Comparison of ENCODE assay signal across 19 mouse cellular contexts in genomic region chr1:53942468-53942867, GRCm38 (mm10).
DNase-seq lines count a peak whose midpoint lies in the region; ATAC-seq and TF ChIP-seq lines count a peak whose summit lies in the region.
"Had no signal": no experiment of that assay in that cellular context is flagged by ENCODE, and none has a peak within 500 bp of the region (broad histone marks: within the 10 kb centered on the region; RNA-seq: fewer than 3 reads in every experiment).

No protein-coding gene starts in this region.

- no peak overlapping the region for H3K9ac ChIP-seq in heart, postnatal 0 days (replicated peaks; ENCODE audit: low read depth, low read length)
- H3K9ac ChIP-seq in midbrain, embryonic 11.5 days (ENCODE audit: low read length) = no peak overlapping the region
- H3K9ac ChIP-seq: embryonic facial prominence, embryonic 12.5 days; forebrain, embryonic 13.5 days; forebrain, embryonic 15.5 days; forebrain, postnatal 0 days had no signal

- 0 out of 2 replicates have a peak, but pooled peaks have one; percentile 17 for ATAC-seq in heart, postnatal 0 days (ENCODE audit: insufficient read depth, low read depth)
- no peak for ATAC-seq in midbrain, embryonic 11.5 days (ENCODE audit: low FRiP score)
- ATAC-seq: forebrain, embryonic 13.5 days; forebrain, embryonic 15.5 days; forebrain, postnatal 0 days had no signal

- no peaks in the 10 kb centered on the region for H3K27me3 ChIP-seq in heart, postnatal 0 days (ENCODE audit: control insufficient read depth, insufficient read depth, low read length)
- no peaks in the 10 kb centered on the region for H3K27me3 ChIP-seq in midbrain, embryonic 11.5 days (ENCODE audit: control insufficient read depth, insufficient read depth, low read length)
- H3K27me3 ChIP-seq in midbrain, embryonic 10.5 days (ENCODE audit: low read depth, poor library complexity, severe bottlenecking) = no peaks in the 10 kb centered on the region
- H3K27me3 ChIP-seq: embryonic facial prominence, embryonic 12.5 days; forebrain, embryonic 15.5 days had no signal

- intact Hi-C loops in heart, postnatal 25 days (cut with DNase I) = loop anchor here (5.0 kb wide), 1 partner anchor 35 kb away; no protein-coding TSS in a partner anchor

- TF ChIP-seq EP300 in heart, postnatal 0 days (IDR thresholded peaks at IDR 0.05; ENCODE audit: low read depth) = no peak

- no peak overlapping the region for H3K4me2 ChIP-seq in heart, postnatal 0 days (ENCODE audit: low read depth, low read length)
- no peak overlapping the region for H3K4me2 ChIP-seq in midbrain, embryonic 11.5 days
- H3K4me2 ChIP-seq: embryonic facial prominence, embryonic 12.5 days; forebrain, embryonic 13.5 days; forebrain, embryonic 15.5 days had no signal

- H3K4me1 ChIP-seq in heart, postnatal 0 days (ENCODE audit: control insufficient read depth, insufficient read depth) = peaks cover 9% of the 10 kb centered on the region
- H3K4me1 ChIP-seq in midbrain, embryonic 11.5 days (ENCODE audit: control insufficient read depth, insufficient read depth, low read length) = peaks cover 4% of the 10 kb centered on the region
- H3K4me1 ChIP-seq in midbrain, embryonic 10.5 days = peaks cover 10% of the 10 kb centered on the region
- peaks cover 20% of the 10 kb centered on the region for H3K4me1 ChIP-seq in brown adipose tissue, adult 24 weeks (ENCODE audit: control insufficient read depth, insufficient read depth, insufficient read length, low read length)

- H3K36me3 ChIP-seq in heart, postnatal 0 days (replicated peaks; ENCODE audit: control insufficient read depth, insufficient read depth, low read length) = no peaks in the 10 kb centered on the region; the same call in 1 of the 2 replicates
- no peaks in the 10 kb centered on the region for H3K36me3 ChIP-seq in midbrain, embryonic 11.5 days (ENCODE audit: control insufficient read depth, insufficient read depth, low read length)
- no peaks in the 10 kb centered on the region for H3K36me3 ChIP-seq in midbrain, embryonic 10.5 days
- H3K36me3 ChIP-seq: embryonic facial prominence, embryonic 10.5 days; embryonic facial prominence, embryonic 12.5 days; forebrain, embryonic 15.5 days had no signal

- no peak for TF ChIP-seq CTCF in heart, postnatal 0 days (IDR thresholded peaks at IDR 0.05; ENCODE audit: low read depth)

- no peak overlapping the region for H3K27ac ChIP-seq in heart, postnatal 0 days (ENCODE audit: low read depth)
- H3K27ac ChIP-seq in midbrain, embryonic 11.5 days (ENCODE audit: low read depth, low read length) = no peak overlapping the region
- no peak overlapping the region for H3K27ac ChIP-seq in midbrain, embryonic 10.5 days (replicated peaks)
- H3K27ac ChIP-seq in brown adipose tissue, adult 24 weeks (replicated peaks; ENCODE audit: low read depth, low read length) = 0 out of 2 replicates have a peak overlapping the region, but pooled peaks have one; percentile 14
- H3K27ac ChIP-seq: embryonic facial prominence, embryonic 10.5 days; embryonic facial prominence, embryonic 12.5 days; forebrain, embryonic 13.5 days; forebrain, embryonic 15.5 days had no signal

- DNase-seq in heart, postnatal 0 days (ENCODE audit: low spot score) = no peak
- no peak for DNase-seq in heart, postnatal 25 days (ENCODE audit: low spot score)
- peak; percentile 82 for DNase-seq in midbrain, embryonic 11.5 days (ENCODE audit: low spot score, missing footprints)
- no peak for DNase-seq in midbrain, embryonic 10.5 days (ENCODE audit: low spot score)
- DNase-seq in right cerebral cortex, adult 18-20 months = no peak
- DNase-seq: adrenal gland, adult 2 months; adrenal gland, postnatal 10 days; adrenal gland, postnatal 25 days; cerebellum, adult 11-12 months; cerebellum, adult 2 months; cerebellum, adult 9-10 months; cerebellum, postnatal 10 days; cerebellum, postnatal 25 days; forebrain, postnatal 0 days had no signal

- H3K4me3 ChIP-seq in heart, postnatal 0 days (ENCODE audit: low read depth, low read length) = no peak overlapping the region
- no peak overlapping the region for H3K4me3 ChIP-seq in midbrain, embryonic 11.5 days (ENCODE audit: low read depth, low read length)
- no peak overlapping the region for H3K4me3 ChIP-seq in midbrain, embryonic 10.5 days
- no peak overlapping the region for H3K4me3 ChIP-seq in brown adipose tissue, adult 24 weeks (ENCODE audit: insufficient read depth, low read depth, low read length)
- H3K4me3 ChIP-seq: embryonic facial prominence, embryonic 10.5 days; embryonic facial prominence, embryonic 12.5 days; forebrain, embryonic 13.5 days; forebrain, embryonic 15.5 days had no signal

- WGBS in heart, postnatal 0 days = 72% methylated on average over 8 of the region's 8 CpGs
- 79% methylated on average over 8 of the region's 8 CpGs for WGBS in midbrain, embryonic 11.5 days
- WGBS in midbrain, embryonic 10.5 days = 78% methylated on average over 8 of the region's 8 CpGs

- no peaks in the 10 kb centered on the region for H3K9me3 ChIP-seq in heart, postnatal 0 days (replicated peaks; ENCODE audit: control insufficient read depth, low read length)
- no peaks in the 10 kb centered on the region for H3K9me3 ChIP-seq in midbrain, embryonic 11.5 days (ENCODE audit: control insufficient read depth, low read length)
- no peaks in the 10 kb centered on the region for H3K9me3 ChIP-seq in midbrain, embryonic 10.5 days (replicated peaks)
- H3K9me3 ChIP-seq: embryonic facial prominence, embryonic 10.5 days; embryonic facial prominence, embryonic 12.5 days; forebrain, embryonic 13.5 days; forebrain, embryonic 15.5 days had no signal
